Mouse (Mus musculus): ENCODE measurements at regions not wholly inside any gene's neighbourhood (a gene's known extent, or its start where the extent isn't known, plus 50 kb on each side); places are given as distances from the start of the nearest gene placed in this dataset.

GRCm38 (mm10) chr8:90151477-90151876, 196.7 kb downstream of the Tox3 start:
- TF ChIP-seq POLR2A (IDR thresholded peaks at IDR 0.05; ENCODE audit: borderline replicate concordance, low read depth, low read length) (no peak), CTCF (IDR thresholded peaks at IDR 0.05; ENCODE audit: low read depth, low read length) (no peak)
